Mouse (Mus musculus) c-Kit-positive CD71-positive TER-119-negative erythroid progenitor cells, embryonic 14.5 days (primary cell): Measurements from ENCODE around the gene Add1.
A peak's percentile ranks its signal among the peaks of the same experiment; 100 is the strongest.

ENCODE experiments used
- DNase-seq: peaks from one replicate; pipeline ENCODE4 v3.0.0-alpha.2; 2013; ENCODE audit warnings: low read depth

The Add1 gene

GRCm38 (mm10) chr5:34607100-34607880, 33.8 kb downstream of the Add1 start:
- no peak for DNase-seq

- DNase-seq = no peak
These were observed 34.8 kb downstream of the Add1 start for GRCm38 (mm10) chr5:34608226-34608625.

GRCm38 (mm10) chr5:34609966-34610365, 36.5 kb downstream of the Add1 start:
- no peak for DNase-seq

- peak; percentile 48 for DNase-seq
These were observed 59.5 kb downstream of the Add1 start for GRCm38 (mm10) chr5:34632996-34633395.

- no peak for DNase-seq
These were observed 60.2 kb downstream of the Add1 start for GRCm38 (mm10) chr5:34633641-34634040.

GRCm38 (mm10) chr5:34634746-34635400, 61.4 kb downstream of the Add1 start:
- DNase-seq = no peak

GRCm38 (mm10) chr5:34635665-34636192, 62.3 kb downstream of the Add1 start:
- DNase-seq = no peak

GRCm38 (mm10) chr5:34636481-34637287, 63.2 kb downstream of the Add1 start, which contains the start of gene Mfsd10:
Mfsd10 (minus strand) TSS chr5:34637212.
- peak; percentile 78 for DNase-seq

GRCm38 (mm10) chr5:34637591-34638156, 64.2 kb downstream of the Add1 start:
- no peak for DNase-seq

GRCm38 (mm10) chr5:34641991-34642390, 68.5 kb downstream of the Add1 start:
- DNase-seq = no peak

GRCm38 (mm10) chr5:34642932-34643331, 69.5 kb downstream of the Add1 start:
- peak; percentile 54 for DNase-seq

GRCm38 (mm10) chr5:34647581-34647980, 74.1 kb downstream of the Add1 start:
- no peak for DNase-seq

GRCm38 (mm10) chr5:34652961-34653360, 79.5 kb downstream of the Add1 start:
- no peak for DNase-seq

- no peak for DNase-seq
These were observed 81.4 kb downstream of the Add1 start for GRCm38 (mm10) chr5:34654881-34655280.

- no peak for DNase-seq
These were observed 84.1 kb downstream of the Add1 start for GRCm38 (mm10) chr5:34657556-34657955.

- DNase-seq = peak; percentile 100
These were observed 86.5 kb downstream of the Add1 start, which contains the start of the genes Nop14 and Grk4 for GRCm38 (mm10) chr5:34659686-34660590. Nop14 (minus strand) TSS chr5:34660148. Grk4 (plus strand) TSS chr5:34660379.

- DNase-seq = no peak
These were observed 87.2 kb downstream of the Add1 start for GRCm38 (mm10) chr5:34660591-34661130.

- no peak for DNase-seq
These were observed 88.4 kb downstream of the Add1 start for GRCm38 (mm10) chr5:34661909-34662308.

- no peak for DNase-seq
These were observed 89.8 kb downstream of the Add1 start for GRCm38 (mm10) chr5:34663231-34663630.

- no peak for DNase-seq
These were observed 96.0 kb downstream of the Add1 start for GRCm38 (mm10) chr5:34669493-34669892.
